Mouse (Mus musculus) spleen, adult 2 months (tissue): Measurements from ENCODE around the gene Rxfp1.

Experiments
- CTCF ChIP-seq: fragments of 200-500 bp; IDR thresholded peaks from 2 replicates; pipeline ENCODE4 v1.5.1; 2011; ENCODE audit warnings: mild to moderate bottlenecking, inconsistent platforms; ENCODE audit not compliant: insufficient read depth, insufficient read length, insufficient replicate concordance; ENCODE audit errors: extremely low read depth
- POLR2A ChIP-seq: fragments of 200-500 bp; IDR thresholded peaks from 2 replicates; pipeline ENCODE4 v1.6.1; 2011; ENCODE audit warnings: low read depth, low read length, inconsistent platforms

DNA sequence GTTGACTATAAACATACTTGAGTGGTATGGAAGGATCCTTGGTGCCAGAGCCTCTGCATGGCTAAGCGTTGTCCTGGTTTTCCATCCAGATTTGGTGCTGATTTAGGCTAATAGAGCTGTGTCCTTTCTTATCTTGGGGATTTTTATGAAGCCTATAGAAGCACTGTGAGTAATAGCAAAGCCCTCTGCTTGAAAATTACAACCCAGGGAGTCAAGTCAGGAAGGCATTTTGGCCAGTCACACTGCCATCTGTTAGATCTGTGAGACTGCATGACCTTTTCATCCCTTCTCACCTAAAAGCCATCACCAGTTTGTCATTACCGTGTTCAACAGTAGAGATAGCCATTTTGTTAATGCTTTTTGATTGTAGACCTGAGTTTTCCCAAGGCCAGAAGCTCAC, 2.7 kb upstream of the Rxfp1 start:
- TF ChIP-seq CTCF (no peak), POLR2A (no peak)
